Mouse (Mus musculus) cortical plate, adult 2 months (tissue): Measurements from ENCODE around the gene Tbc1d4.

Source experiments
- CTCF ChIP-seq: fragments of 200-500 bp; IDR thresholded peaks from 2 replicates; pipeline ENCODE4 v1.5.1; 2011; ENCODE audit warnings: mild to moderate bottlenecking, control low read depth, low read length; ENCODE audit not compliant: insufficient read depth; ENCODE audit errors: extremely low read depth
- POLR2A ChIP-seq: fragments of 200-500 bp; IDR thresholded peaks from 2 replicates; pipeline ENCODE4 v1.6.1; 2011; ENCODE audit warnings: mild to moderate bottlenecking, low read length, control low read depth; ENCODE audit not compliant: insufficient read depth; ENCODE audit errors: extremely low read depth

- TF ChIP-seq CTCF (peak; percentile 83), POLR2A (0 out of 2 replicates have a peak, but pooled peaks have one; percentile 13)
Measured at GRCm38 (mm10) chr14:101653581-101654525, 44.9 kb upstream of the Tbc1d4 start, which contains the start of gene Uchl3.
